In the genomic region with DNA sequence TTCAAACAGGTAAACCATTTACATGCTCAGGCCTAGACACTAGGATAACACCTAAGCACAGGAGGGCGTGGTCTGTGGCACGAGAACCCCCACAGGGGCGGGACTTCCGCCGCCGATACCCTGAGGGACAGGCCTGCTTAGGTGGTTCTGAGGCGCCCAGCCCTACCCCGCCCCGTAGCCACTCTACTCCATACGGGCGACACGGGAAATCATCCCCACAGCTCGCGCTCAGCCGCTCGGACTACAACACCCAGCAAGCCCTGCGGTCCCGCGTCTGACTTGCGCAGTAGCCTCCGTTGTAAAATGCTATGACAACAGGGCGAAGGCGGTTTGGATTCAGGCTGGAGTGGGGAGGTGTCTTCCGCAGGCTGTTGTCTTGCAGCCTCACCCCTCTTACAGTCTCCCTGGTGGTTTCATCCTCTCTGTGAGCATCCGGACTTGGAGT, we compare ENCODE assay signal across 8 mouse cellular contexts. TPM values are rescaled to one million over a fixed set of nuclear protein-coding genes. Genes with fewer than 3 reads are reported as not detected.
DNase-seq lines count a peak whose midpoint lies in the region; ATAC-seq and TF ChIP-seq lines count a peak whose summit lies in the region.

A gene (plus strand): TSS at position 292 of the 445 bp plus-strand sequence.

- H3K9me3 ChIP-seq in CH12.LX (replicated peaks; ENCODE audit: low read length), result no peaks in the 10 kb centered on the region
- no peaks in the 10 kb centered on the region for H3K9me3 ChIP-seq in forebrain, embryonic 11.5 days (ENCODE audit: control insufficient read depth, low read length)
- H3K9me3 ChIP-seq in heart, embryonic 16.5 days (replicated peaks; ENCODE audit: control insufficient read depth, low read length), result no peaks in the 10 kb centered on the region
- no peaks in the 10 kb centered on the region for H3K9me3 ChIP-seq in liver, embryonic 15.5 days (replicated peaks)
- H3K9me3 ChIP-seq in neural tube, embryonic 12.5 days, result no peaks in the 10 kb centered on the region

- no peak for TF ChIP-seq EP300 in CH12.LX (IDR thresholded peaks at IDR 0.05; ENCODE audit: low read length)

- no peak for TF ChIP-seq RAD21 in CH12.LX (IDR thresholded peaks at IDR 0.05; ENCODE audit: low read depth, low read length)

- peak; percentile 95 for DNase-seq in CH12.LX (ENCODE audit: extremely low read depth)
- DNase-seq in c-Kit-positive CD71-positive TER-119-negative erythroid progenitor cells, embryonic 14.5 days (ENCODE audit: low read depth), result peak; percentile 86
- DNase-seq in forebrain, embryonic 11.5 days (ENCODE audit: low spot score), result peak; percentile 95
- DNase-seq in kidney, postnatal 36 days, result peak; percentile 95
- peak; percentile 97 for DNase-seq in telencephalon, adult 2 months (ENCODE audit: low read depth, low spot score)

- WGBS in forebrain, embryonic 11.5 days, result 1% methylated on average over 25 of the region's 25 CpGs
- 1% methylated on average over 25 of the region's 25 CpGs for WGBS in heart, embryonic 16.5 days
- under 1% methylated on average over 25 of the region's 25 CpGs for WGBS in liver, embryonic 15.5 days (ENCODE audit: insufficient replicate concordance)
- under 1% methylated on average over 25 of the region's 25 CpGs for WGBS in neural tube, embryonic 12.5 days

- peak within 1 kb of the TSS; percentile 67 to 90 (median 84) for H3K4me3 ChIP-seq in CH12.LX (replicated peaks in 1 of 3; ENCODE audit: low read depth in 2 of 3, low read length in 2 of 3, poor library complexity in 1 of 3)
- peak within 1 kb of the TSS; percentile 56 for H3K4me3 ChIP-seq in forebrain, embryonic 11.5 days (ENCODE audit: low read depth, low read length)
- H3K4me3 ChIP-seq in heart, embryonic 16.5 days (ENCODE audit: low read length), result peak within 1 kb of the TSS; percentile 84
- peak within 1 kb of the TSS; percentile 61 for H3K4me3 ChIP-seq in liver, embryonic 15.5 days (replicated peaks)
- H3K4me3 ChIP-seq in neural tube, embryonic 12.5 days, result peak within 1 kb of the TSS; percentile 60

- TF ChIP-seq POLR2A in CH12.LX (IDR thresholded peaks at IDR 0.05; ENCODE audit: low read depth, low read length), result peak; percentile 42

- peak; percentile 100 for ATAC-seq in forebrain, embryonic 11.5 days (replicated peaks; ENCODE audit: low FRiP score)
- ATAC-seq in heart, embryonic 16.5 days (replicated peaks; ENCODE audit: extremely low read depth, insufficient read depth, low FRiP score), result peak; percentile 98
- ATAC-seq in liver, embryonic 15.5 days (ENCODE audit: insufficient read depth), result peak; percentile 100
- ATAC-seq in neural tube, embryonic 12.5 days (ENCODE audit: low FRiP score, low read depth), result peak; percentile 100

- TF ChIP-seq CTCF in CH12.LX (conservative IDR thresholded peaks at IDR 0.05 in 1 of 2, IDR thresholded peaks at IDR 0.05 in 1 of 2; ENCODE audit: low read depth in 2 of 2, low read length in 2 of 2), result no peak

- H3K4me2 ChIP-seq in CH12.LX (ENCODE audit: insufficient read depth, low read depth, poor library complexity, severe bottlenecking), result peak within 1 kb of the TSS; percentile 100
- H3K4me2 ChIP-seq in forebrain, embryonic 11.5 days (ENCODE audit: low read depth, low read length, severe bottlenecking), result peak within 1 kb of the TSS; percentile 67
- peak within 1 kb of the TSS; percentile 99 for H3K4me2 ChIP-seq in heart, embryonic 16.5 days (ENCODE audit: low read depth, low read length)
- peak within 1 kb of the TSS; percentile 87 for H3K4me2 ChIP-seq in liver, embryonic 15.5 days
- H3K4me2 ChIP-seq in neural tube, embryonic 12.5 days (replicated peaks), result peak within 1 kb of the TSS; percentile 90

- H3K27me3 ChIP-seq in CH12.LX (replicated peaks), result no peaks in the 10 kb centered on the region
- no peaks in the 10 kb centered on the region for H3K27me3 ChIP-seq in forebrain, embryonic 11.5 days (ENCODE audit: control insufficient read depth, insufficient read depth, low read length)
- H3K27me3 ChIP-seq in heart, embryonic 16.5 days (ENCODE audit: control insufficient read depth, insufficient read depth, low read length), result no peaks in the 10 kb centered on the region
- H3K27me3 ChIP-seq in liver, embryonic 15.5 days, result no peaks in the 10 kb centered on the region
- no peaks in the 10 kb centered on the region for H3K27me3 ChIP-seq in neural tube, embryonic 12.5 days (replicated peaks)

- H3K79me2 ChIP-seq in CH12.LX (replicated peaks; ENCODE audit: control insufficient read depth, extremely low read depth, insufficient read depth, poor library complexity, severe bottlenecking), result no peaks in the 10 kb centered on the region

- peak within 1 kb of the TSS; percentile 84 for H3K9ac ChIP-seq in CH12.LX (ENCODE audit: insufficient read depth, low read depth)
- peak within 1 kb of the TSS; percentile 64 for H3K9ac ChIP-seq in forebrain, embryonic 11.5 days (ENCODE audit: low read length)
- peak within 1 kb of the TSS; percentile 72 for H3K9ac ChIP-seq in heart, embryonic 16.5 days (ENCODE audit: low read length)
- peak within 1 kb of the TSS; percentile 46 for H3K9ac ChIP-seq in liver, embryonic 15.5 days
- H3K9ac ChIP-seq in neural tube, embryonic 12.5 days, result peak within 1 kb of the TSS; percentile 58

- no peaks in the 10 kb centered on the region for H3K36me3 ChIP-seq in CH12.LX (replicated peaks in 1 of 2; ENCODE audit: control insufficient read depth in 1 of 2, insufficient read depth in 1 of 2, low read length in 1 of 2)
- no peaks in the 10 kb centered on the region for H3K36me3 ChIP-seq in forebrain, embryonic 11.5 days (ENCODE audit: control insufficient read depth, insufficient read depth, low read length)
- H3K36me3 ChIP-seq in heart, embryonic 16.5 days (ENCODE audit: control insufficient read depth, insufficient read depth), result no peaks in the 10 kb centered on the region
- H3K36me3 ChIP-seq in liver, embryonic 15.5 days (replicated peaks), result no peaks in the 10 kb centered on the region
- H3K36me3 ChIP-seq in neural tube, embryonic 12.5 days, result no peaks in the 10 kb centered on the region

- in situ Hi-C loops in CH12.LX (cut with MboI; ENCODE audit: low pct_ligation_motif_present, low pct_unique_long_range_greater_than_20kb, low sequenced_read_pairs), result no loop called here

- H3K4me1 ChIP-seq in CH12.LX (ENCODE audit: control insufficient read depth in 1 of 2, insufficient read depth in 2 of 2), result peaks cover 2 to 9% of the 10 kb centered on the region in 2 experiments; a peak in 2 of 4 replicates
- H3K4me1 ChIP-seq in forebrain, embryonic 11.5 days (replicated peaks; ENCODE audit: control insufficient read depth, insufficient read depth, low read length), result no peaks in the 10 kb centered on the region
- H3K4me1 ChIP-seq in heart, embryonic 16.5 days (ENCODE audit: control insufficient read depth, insufficient read depth, low read length), result 0 out of 2 replicates have a peak, but pooled peaks cover 5% of the 10 kb centered on the region
- peaks cover 20% of the 10 kb centered on the region for H3K4me1 ChIP-seq in liver, embryonic 15.5 days (replicated peaks)
- H3K4me1 ChIP-seq in neural tube, embryonic 12.5 days, result no peaks in the 10 kb centered on the region

- H3K27ac ChIP-seq in CH12.LX (ENCODE audit: insufficient read depth, low read depth), result no peak within 1 kb of the TSS
- no peak within 1 kb of the TSS for H3K27ac ChIP-seq in forebrain, embryonic 11.5 days (ENCODE audit: low read depth, low read length)
- H3K27ac ChIP-seq in heart, embryonic 16.5 days (ENCODE audit: low read length), result peak within 1 kb of the TSS; percentile 64
- peak within 1 kb of the TSS; percentile 63 for H3K27ac ChIP-seq in liver, embryonic 15.5 days (replicated peaks)
- no peak within 1 kb of the TSS for H3K27ac ChIP-seq in neural tube, embryonic 12.5 days

- dilution Hi-C loops in CH12.LX (cut with MboI; ENCODE audit: extremely low pct_ligation_motif_present, extremely low pct_unique_long_range_greater_than_20kb, low sequenced_read_pairs), result no loop called here

TF ChIP-seq in CH12.LX, 34 proteins besides CTCF, POLR2A, EP300 and RAD21 (continues in another document):
- TF ChIP-seq MAX (IDR thresholded peaks at IDR 0.05; ENCODE audit: low read length) (peak; percentile 56; the same call in 1 of the 2 replicates), MYC (IDR thresholded peaks at IDR 0.05; ENCODE audit: low read depth, low read length) (no peak), MAZ (IDR thresholded peaks at IDR 0.05; ENCODE audit: low read depth, low read length) (peak; percentile 48; the same call in 1 of the 2 replicates), ZC3H11A (IDR thresholded peaks at IDR 0.05; ENCODE audit: low read depth, low read length) (no peak), ETS1 (conservative IDR thresholded peaks at IDR 0.05; ENCODE audit: low read depth, low read length) (no peak), PAX5 (IDR thresholded peaks at IDR 0.05; ENCODE audit: low read length) (no peak), MXI1 (IDR thresholded peaks at IDR 0.05; ENCODE audit: low read depth, low read length) (peak; percentile 77; the same call in 1 of the 2 replicates), NRF1 (IDR thresholded peaks at IDR 0.05; ENCODE audit: low read depth, low read length) (peak; percentile 91), ZKSCAN1 (IDR thresholded peaks at IDR 0.05; ENCODE audit: borderline replicate concordance, low read depth, low read length) (no peak), MAFK (IDR thresholded peaks at IDR 0.05; ENCODE audit: insufficient replicate concordance, low read length) (no peak), SMC3 (IDR thresholded peaks at IDR 0.05; ENCODE audit: low read depth, low read length) (no peak), IRF4 (IDR thresholded peaks at IDR 0.05; ENCODE audit: low read depth, low read length) (peak; percentile 38; the same call in 1 of the 2 replicates), KAT2A (IDR thresholded peaks at IDR 0.05; ENCODE audit: insufficient replicate concordance, low read length) (peak; percentile 92; the same call in 1 of the 2 replicates), ELF1 (IDR thresholded peaks at IDR 0.05; ENCODE audit: low read depth, low read length) (peak; percentile 85), JUN (IDR thresholded peaks at IDR 0.05; ENCODE audit: insufficient read depth, low read depth, low read length) (no peak), HCFC1 (IDR thresholded peaks at IDR 0.05; ENCODE audit: low read depth, low read length) (peak; percentile 99), UBTF (IDR thresholded peaks at IDR 0.05; ENCODE audit: low read depth, low read length) (no peak), ZMIZ1 (IDR thresholded peaks at IDR 0.05; ENCODE audit: low read depth, low read length) (no peak)

RNA-seq across cellular contexts. Expression of the gene that starts here (rescaled TPM):
- total RNA-seq in CH12.LX (2012; rRNA removed) (8.1 and 9.1 TPM in 2 replicates), CH12.LX (2014; rRNA removed) (7.8 and 8.5 TPM in 2 replicates)
- 6.9 and 8.5 TPM in 2 replicates for polyA plus RNA-seq in CH12.LX (2012; ENCODE audit: insufficient read length, low read depth)
- polyA plus RNA-seq in forebrain, embryonic 11.5 days (2014; fragmentation: Nextera tagmentation; extraction: Ambion mirVana), result 15.5 and 18.4 TPM in 2 replicates
- polyA plus RNA-seq in heart, embryonic 16.5 days (2015; fragmentation: Nextera tagmentation; extraction: Ambion mirVana), result 7.9 and 8.1 TPM in 2 replicates
- polyA plus RNA-seq in liver, embryonic 15.5 days (2015; fragmentation: Nextera tagmentation; extraction: Ambion mirVana), result 2.3 TPM in 2 replicates
- polyA plus RNA-seq in neural tube, embryonic 12.5 days (2016; fragmentation: Nextera tagmentation; extraction: Ambion mirVana), result 18.4 and 18.5 TPM in 2 replicates

Comparison
In these comparisons a context has a peak if more than half of its experiments do, and no peak if none do; other contexts are left out.
1. H3K27ac ChIP-seq: peak in heart, embryonic 16.5 days (single experiment) and liver, embryonic 15.5 days (single experiment); none in CH12.LX (single experiment), forebrain, embryonic 11.5 days (single experiment) and neural tube, embryonic 12.5 days (single experiment).
2. Peak in every context shown above with its lines, with median percentiles within 50 percentile points of each other: DNase-seq, H3K4me2 ChIP-seq, H3K4me3 ChIP-seq, H3K9ac ChIP-seq and ATAC-seq.